Mouse (Mus musculus): Measurements from ENCODE around the gene Slc29a4.

The Slc29a4 gene

DNA sequence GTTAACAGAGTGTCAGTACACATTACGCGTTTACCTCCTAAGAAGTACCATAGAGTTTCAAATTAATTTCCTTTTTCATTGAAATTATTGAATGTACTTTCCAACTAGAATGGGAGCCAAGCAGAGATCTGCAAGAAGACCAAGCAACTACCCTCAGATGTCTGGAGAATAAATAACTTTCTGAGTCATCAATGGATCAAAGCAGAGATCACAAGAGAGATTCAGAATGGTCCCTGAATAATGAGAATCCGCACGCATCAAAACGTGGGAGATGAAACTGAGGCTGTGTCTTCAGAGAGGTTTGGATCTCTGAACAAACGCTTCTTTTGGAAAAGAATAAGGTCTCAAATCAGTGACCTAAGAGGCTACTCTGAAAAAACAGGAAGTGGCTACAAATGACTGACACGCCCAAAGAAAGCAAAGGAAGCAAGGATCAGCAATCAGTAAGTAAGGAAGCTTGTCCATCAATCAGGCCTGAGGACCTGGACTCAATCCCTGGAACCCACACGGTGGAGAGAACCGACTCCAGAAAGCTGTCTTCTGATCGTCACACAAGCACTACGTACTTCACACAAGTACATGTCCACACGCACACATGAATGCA is 54.8 kb downstream of the Slc29a4 start:
- no peak for DNase-seq (ENCODE audit: low spot score)

GRCm38 (mm10) chr5:142750173-142750572 is 57.9 kb downstream of the Slc29a4 start:
- DNase-seq (ENCODE audit: low spot score): no peak

DNA sequence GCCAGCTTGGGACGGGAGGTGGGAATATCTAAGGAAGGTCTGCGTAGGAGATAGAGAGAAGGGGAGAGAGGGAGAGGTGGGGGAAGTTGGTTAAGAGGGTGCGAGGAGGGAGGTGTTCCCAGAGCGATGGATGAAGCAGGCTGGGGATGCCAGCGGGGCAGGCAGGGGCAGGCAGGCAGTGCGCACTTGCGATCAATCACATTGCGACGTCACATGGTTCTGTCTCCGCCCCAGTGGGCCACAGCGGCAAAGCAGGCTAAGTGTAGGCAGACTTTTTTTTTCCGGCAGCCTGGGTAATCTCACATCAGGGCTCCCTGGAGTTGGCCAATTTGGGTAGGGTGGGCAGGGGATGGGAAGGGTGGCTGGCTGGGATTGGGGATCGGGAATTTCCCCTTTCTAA is 59.9 kb downstream of the Slc29a4 start:
- DNase-seq (ENCODE audit: low spot score): no peak

DNA sequence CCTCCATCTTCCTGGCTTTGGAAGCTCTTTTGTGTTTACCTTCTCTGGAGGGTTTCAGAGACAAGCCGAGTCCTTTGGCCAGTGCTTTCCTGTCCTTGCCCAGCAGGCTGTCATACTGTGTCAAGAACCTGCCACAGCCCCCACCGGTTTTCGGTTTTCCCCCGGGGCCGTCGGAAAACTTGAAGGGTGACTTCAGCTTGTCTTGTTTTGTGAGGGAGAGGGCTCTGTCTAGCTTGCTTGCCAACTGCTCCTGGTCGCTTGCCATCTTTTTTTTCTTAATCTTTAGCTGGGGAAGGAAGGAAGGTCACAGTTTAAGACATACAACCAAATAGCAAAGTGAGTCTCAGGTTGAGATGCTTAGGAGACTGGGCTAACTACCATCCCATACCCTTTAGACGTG is 67.5 kb downstream of the Slc29a4 start:
- no peak for DNase-seq (ENCODE audit: low spot score)

- DNase-seq (ENCODE audit: low spot score): peak; percentile 75
Observed at GRCm38 (mm10) chr5:142761326-142761983, 69.1 kb downstream of the Slc29a4 start.

DNA sequence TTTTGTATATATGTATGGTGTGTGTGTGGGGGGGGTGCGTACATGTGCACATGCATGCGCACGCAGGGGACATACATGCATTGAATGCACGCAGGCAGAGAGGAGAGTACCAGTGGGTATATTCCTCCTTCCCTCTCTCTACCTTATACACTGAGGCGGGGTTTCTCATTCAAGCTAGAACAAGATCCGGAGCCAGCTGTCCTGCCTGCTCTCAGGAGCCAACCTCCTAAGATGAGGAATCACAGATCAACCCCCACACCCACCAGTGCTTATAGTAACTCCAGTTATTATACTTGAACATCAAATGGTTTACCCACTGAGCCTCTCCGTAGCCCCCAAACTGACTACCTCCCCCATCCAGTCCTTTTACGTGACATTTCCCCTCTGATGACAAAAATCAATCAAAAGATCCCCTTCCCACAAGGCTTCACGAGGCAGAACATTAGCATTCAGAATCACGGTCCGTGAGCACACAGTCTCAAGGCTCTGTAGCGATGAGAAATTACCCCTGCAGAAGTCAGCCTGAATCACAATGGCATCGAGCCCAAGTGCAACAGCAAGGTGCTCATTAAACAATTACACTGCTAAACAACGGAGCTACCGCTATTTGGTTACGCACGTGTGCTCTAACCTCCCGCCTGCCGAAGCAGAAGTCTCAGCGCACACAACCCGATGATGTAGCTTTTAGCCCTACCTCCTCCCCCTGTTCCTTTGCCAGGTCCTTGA is 69.9 kb downstream of the Slc29a4 start:
- no peak for DNase-seq (ENCODE audit: low spot score)

DNA sequence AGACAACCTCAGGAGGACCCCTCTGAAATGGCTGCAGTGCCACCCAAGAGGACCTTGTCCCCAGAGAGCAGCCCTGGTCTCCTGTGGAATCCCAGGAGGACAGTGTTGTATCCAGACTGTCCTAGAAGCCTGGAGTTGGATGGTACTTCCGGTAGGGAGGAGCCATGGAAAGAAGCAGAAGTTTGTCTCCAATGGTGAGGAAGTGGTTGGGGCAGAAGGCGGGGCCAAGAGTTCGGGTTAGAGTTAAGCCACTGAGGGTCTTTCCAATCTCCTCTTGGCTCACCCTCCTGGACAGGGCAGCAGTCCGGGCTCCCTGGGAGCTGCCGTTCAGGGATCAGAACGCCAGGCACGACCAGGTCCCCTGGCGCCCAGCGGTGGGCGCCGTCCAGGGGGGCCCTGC is 72.0 kb downstream of the Slc29a4 start:
- DNase-seq (ENCODE audit: low spot score): no peak

- no peak for DNase-seq (ENCODE audit: low spot score)
Observed at GRCm38 (mm10) chr5:142764889-142765288, 72.6 kb downstream of the Slc29a4 start.

DNA sequence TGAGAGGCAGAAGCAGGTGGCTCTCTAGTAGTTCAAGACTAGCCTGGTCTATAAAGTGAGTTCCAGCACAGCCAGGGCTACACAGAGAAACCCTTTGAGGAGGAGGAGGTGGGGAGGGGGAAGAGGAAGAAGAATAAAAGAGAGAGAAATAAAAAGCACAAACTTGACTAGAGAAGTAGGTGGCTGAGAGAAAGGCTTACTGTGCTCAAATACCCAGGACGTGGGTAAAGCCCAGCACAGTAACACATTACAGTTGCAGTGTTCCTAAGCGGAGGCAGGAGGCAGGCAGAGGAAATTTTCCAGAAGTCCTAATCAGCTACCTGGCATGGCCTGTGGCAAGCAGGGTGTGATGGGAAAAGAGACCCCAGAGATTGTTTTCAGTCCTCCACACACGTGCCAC is 74.4 kb downstream of the Slc29a4 start:
- DNase-seq (ENCODE audit: low spot score): no peak

DNA sequence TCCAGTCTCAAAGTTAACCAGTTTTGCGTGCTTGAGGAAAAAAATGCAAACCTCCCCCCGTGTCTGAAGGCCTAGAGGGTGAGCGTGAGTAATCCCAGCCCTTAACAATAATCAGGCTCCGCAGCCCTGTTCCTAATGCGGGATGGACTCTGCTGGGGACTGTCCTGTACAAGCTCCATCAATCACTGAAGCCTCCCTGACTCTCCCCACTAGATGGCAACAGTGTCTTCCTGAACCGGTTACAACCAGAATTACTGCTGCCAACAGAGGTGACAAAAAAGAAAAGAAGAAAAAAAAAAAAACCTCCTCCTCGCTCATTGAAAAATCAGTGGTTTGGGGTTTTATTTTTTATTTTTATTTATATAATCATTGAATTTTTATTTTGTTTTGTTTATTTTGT is 75.6 kb downstream of the Slc29a4 start:
- peak; percentile 89 for DNase-seq (ENCODE audit: low spot score)

GRCm38 (mm10) chr5:142768352-142769267 is 76.3 kb downstream of the Slc29a4 start:
- no peak for DNase-seq (ENCODE audit: low spot score)

DNA sequence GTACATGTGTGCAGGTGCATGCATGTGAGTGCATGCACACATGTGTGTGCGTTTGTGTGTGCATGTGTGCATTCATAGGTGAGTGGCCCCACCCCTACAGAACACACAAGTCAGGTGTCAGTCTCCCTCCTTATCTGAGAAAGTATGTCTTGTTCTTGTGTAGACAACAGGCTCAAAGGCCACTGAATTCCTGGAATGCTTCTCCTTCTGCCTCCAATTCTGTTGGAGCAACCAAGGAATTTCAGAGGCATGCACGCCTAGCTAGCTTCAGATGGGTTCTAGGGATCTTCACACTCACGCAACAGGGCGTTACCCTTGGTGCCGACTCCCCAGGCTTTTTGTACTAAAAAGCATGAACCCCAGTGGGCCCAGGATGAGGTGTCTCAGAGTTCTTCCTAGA is 77.3 kb downstream of the Slc29a4 start:
- DNase-seq (ENCODE audit: low spot score): no peak

DNA sequence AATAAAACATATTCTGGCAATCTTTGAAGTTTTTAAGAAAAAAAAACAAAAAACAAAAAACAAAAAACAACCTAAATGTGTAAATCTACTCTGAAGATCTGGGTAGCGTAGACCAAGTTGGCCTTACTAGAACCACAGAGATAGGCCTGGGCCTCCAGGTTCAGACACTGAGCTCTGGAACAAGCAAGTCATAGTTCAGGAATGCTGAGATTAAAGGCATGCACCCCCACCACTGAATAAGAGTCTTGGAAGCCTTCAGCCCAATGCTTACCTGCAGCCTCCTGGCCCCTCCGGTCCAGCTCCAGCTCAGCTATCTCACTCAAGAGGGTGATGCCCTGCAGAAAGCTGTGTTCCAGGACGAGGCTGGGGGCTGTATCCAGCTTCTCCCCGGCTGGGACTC is 78.7 kb downstream of the Slc29a4 start:
- DNase-seq (ENCODE audit: low spot score): no peak

DNA sequence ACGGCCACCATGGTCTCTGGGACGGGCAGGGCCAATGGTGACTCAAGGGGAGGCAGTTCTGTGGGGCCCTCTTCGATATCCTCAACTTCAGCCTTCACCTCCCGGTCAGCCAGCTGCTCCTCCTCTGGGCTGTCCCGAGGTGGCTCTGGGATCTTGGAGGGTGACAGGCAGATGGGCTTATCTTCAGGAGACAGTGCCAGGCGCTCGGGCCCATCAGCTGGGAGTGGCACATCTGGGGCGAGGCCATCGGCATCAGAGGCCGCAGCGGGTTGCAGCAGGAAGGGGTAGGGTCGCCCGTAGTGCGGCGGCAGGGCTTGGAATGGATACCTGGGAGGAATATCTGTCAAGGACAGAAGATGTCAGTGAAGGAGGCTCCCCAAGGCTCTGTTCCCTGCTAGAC is 79.7 kb downstream of the Slc29a4 start:
- DNase-seq (ENCODE audit: low spot score): no peak
